Mouse (Mus musculus) cortical plate, adult 2 months (tissue): ENCODE results near the gene Acvr2a. TPM values are rescaled to one million over a fixed set of nuclear protein-coding genes. Genes with fewer than 3 reads are reported as not detected.

ENCODE experiments used
- H3K27ac ChIP-seq: fragments of 200-500 bp; 2 replicates; pipeline ENCODE4 v1.5.1; 2012; ENCODE audit warnings: low read length, control low read depth, inconsistent platforms; ENCODE audit not compliant: insufficient read depth
- H3K4me1 ChIP-seq: fragments of 200-500 bp; 2 replicates; pipeline ENCODE4 v1.6.1; 2011; ENCODE audit warnings: low read length; ENCODE audit not compliant: control insufficient read depth, insufficient read depth
- H3K4me3 ChIP-seq: fragments of 200-500 bp; 2 replicates; pipeline ENCODE4 v1.5.1; 2011; ENCODE audit warnings: mild to moderate bottlenecking, low read length, control low read depth; ENCODE audit not compliant: insufficient read depth
- CTCF ChIP-seq: fragments of 200-500 bp; IDR thresholded peaks from 2 replicates; pipeline ENCODE4 v1.5.1; 2011; ENCODE audit warnings: mild to moderate bottlenecking, control low read depth, low read length; ENCODE audit not compliant: insufficient read depth; ENCODE audit errors: extremely low read depth
- POLR2A ChIP-seq: fragments of 200-500 bp; IDR thresholded peaks from 2 replicates; pipeline ENCODE4 v1.6.1; 2011; ENCODE audit warnings: mild to moderate bottlenecking, low read length, control low read depth; ENCODE audit not compliant: insufficient read depth; ENCODE audit errors: extremely low read depth
- polyA plus RNA-seq: library from polyadenylated mRNA; depleted of rRNA; stranded (reverse); fragments of >200 nt; gene quantifications from 2 replicates; pipeline ENCODE4 v1.2.3, GENCODE M21; 2012; rRNA removed

The Acvr2a gene
- polyA plus RNA-seq, result 20.1 and 20.5 TPM in 2 replicates

GRCm38 (mm10) chr2:48813371-48814222 lies at the start of gene Acvr2a:
Gene Acvr2a, plus strand, starts transcription at chr2:48814109.
- Histone ChIP-seq H3K4me1 (peaks cover 2% of the 10 kb centered on the region; the same call in 1 of the 2 replicates), H3K4me3 (peak within 1 kb of the TSS; percentile 95), H3K27ac (peak within 1 kb of the TSS; percentile 98)
- no peak for TF ChIP-seq CTCF
- TF ChIP-seq POLR2A, result no peak

DNA sequence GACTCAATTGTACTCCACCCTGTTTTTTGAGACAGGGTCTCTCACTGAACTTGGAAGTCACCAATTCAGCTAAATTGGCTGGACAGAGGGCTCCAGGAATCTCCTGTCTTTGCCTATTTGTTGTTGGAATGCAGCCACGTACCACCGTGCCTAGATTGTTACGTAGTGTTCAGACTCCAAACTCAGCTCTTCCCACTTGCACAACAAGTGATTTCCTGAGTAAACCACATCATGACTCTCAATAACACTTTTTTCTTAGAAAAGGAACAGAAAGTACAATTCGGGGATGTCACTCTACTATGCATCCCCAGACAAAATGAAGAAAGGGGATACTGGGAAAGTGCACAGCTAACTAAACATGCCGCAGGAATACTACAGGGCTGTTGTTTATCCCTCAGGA lies 47.4 kb upstream of the Acvr2a start:
- TF ChIP-seq CTCF (no peak), POLR2A (no peak)
- Histone ChIP-seq H3K27ac (no peak overlapping the region), H3K4me1 (no peaks in the 10 kb centered on the region; the same call in 1 of the 2 replicates), H3K4me3 (no peak overlapping the region)

- Histone ChIP-seq H3K4me1 (no peaks in the 10 kb centered on the region; the same call in 1 of the 2 replicates), H3K27ac (no peak overlapping the region), H3K4me3 (no peak overlapping the region)
- TF ChIP-seq POLR2A, result no peak
- TF ChIP-seq CTCF, result no peak
These were observed 46.1 kb upstream of the Acvr2a start for GRCm38 (mm10) chr2:48767778-48768177.

- Histone ChIP-seq H3K27ac (no peak overlapping the region), H3K4me1 (no peaks in the 10 kb centered on the region; the same call in 1 of the 2 replicates), H3K4me3 (no peak overlapping the region)
- TF ChIP-seq POLR2A (no peak), CTCF (no peak)
These were observed 45.7 kb upstream of the Acvr2a start for GRCm38 (mm10) chr2:48768219-48768618.

DNA sequence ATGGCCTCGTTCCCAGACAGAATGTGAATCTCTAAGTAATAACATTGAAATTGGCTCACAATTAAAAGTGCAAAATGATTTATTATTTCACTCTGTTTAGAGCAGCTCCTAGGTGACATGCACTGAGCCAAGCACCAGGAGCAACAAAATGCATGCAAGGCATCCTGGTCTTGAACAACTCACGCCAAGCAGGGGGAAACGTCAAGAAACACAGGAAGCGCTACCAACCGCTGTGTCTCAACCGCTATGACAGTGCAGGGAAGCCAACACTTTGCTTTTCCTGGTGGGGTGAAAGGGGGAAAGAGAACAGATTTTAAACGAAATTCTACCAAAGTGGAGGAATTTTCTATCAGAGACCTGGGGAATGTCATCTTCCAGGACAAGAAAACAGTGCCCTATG lies 43.8 kb upstream of the Acvr2a start:
- Histone ChIP-seq H3K4me1 (no peaks in the 10 kb centered on the region; the same call in 1 of the 2 replicates), H3K27ac (no peak overlapping the region), H3K4me3 (no peak overlapping the region)
- no peak for TF ChIP-seq CTCF
- TF ChIP-seq POLR2A, result no peak

DNA sequence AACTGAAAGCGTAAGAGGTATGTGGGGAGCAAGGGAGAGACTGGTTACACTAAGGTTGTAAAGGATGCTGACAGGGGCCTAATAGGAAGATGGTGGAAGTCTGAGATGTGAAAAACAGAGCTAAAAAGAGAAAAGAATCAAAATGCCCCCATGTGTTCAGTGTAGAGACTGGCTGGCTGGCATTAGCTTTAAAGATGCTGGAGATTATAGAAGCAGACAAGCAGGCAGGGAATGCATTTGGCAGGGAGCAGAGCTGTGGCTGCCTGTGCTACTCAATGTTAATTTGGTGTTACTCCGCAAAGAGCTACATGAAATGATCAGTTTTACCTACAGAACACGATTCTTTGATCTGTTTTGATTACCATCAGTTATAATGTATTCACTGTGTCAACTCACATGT lies 43.3 kb upstream of the Acvr2a start:
- Histone ChIP-seq H3K27ac (no peak overlapping the region), H3K4me1 (no peaks in the 10 kb centered on the region; the same call in 1 of the 2 replicates), H3K4me3 (no peak overlapping the region)
- TF ChIP-seq CTCF, result no peak
- TF ChIP-seq POLR2A, result no peak

DNA sequence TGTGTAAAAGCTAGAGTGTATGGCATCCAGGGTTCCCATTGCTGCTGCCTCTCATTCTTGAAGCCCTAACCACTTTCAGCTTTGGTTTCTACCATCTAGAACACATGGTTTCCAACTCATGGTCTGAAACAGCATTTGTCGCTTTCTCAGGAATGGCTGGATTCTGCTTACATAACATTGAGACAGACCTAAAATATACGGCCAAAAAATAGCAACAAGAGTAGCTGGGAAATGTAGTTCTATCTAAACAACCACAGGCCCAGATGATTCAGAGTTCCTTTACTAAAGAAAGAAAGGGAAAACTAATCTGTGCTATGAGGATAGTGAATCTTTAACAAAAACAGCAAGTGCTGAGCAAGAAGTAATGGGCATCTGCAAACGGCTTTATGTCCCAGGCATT lies 38.6 kb upstream of the Acvr2a start:
- Histone ChIP-seq H3K4me1 (no peaks in the 10 kb centered on the region), H3K4me3 (no peak overlapping the region), H3K27ac (0 out of 2 replicates have a peak overlapping the region, but pooled peaks have one; percentile 46)
- TF ChIP-seq CTCF (no peak), POLR2A (no peak)

GRCm38 (mm10) chr2:48788901-48789300 lies 25.0 kb upstream of the Acvr2a start:
- H3K4me1 ChIP-seq, result no peaks in the 10 kb centered on the region
- no peak overlapping the region for H3K4me3 ChIP-seq
- TF ChIP-seq CTCF (no peak), POLR2A (no peak)
- no peak overlapping the region for H3K27ac ChIP-seq

DNA sequence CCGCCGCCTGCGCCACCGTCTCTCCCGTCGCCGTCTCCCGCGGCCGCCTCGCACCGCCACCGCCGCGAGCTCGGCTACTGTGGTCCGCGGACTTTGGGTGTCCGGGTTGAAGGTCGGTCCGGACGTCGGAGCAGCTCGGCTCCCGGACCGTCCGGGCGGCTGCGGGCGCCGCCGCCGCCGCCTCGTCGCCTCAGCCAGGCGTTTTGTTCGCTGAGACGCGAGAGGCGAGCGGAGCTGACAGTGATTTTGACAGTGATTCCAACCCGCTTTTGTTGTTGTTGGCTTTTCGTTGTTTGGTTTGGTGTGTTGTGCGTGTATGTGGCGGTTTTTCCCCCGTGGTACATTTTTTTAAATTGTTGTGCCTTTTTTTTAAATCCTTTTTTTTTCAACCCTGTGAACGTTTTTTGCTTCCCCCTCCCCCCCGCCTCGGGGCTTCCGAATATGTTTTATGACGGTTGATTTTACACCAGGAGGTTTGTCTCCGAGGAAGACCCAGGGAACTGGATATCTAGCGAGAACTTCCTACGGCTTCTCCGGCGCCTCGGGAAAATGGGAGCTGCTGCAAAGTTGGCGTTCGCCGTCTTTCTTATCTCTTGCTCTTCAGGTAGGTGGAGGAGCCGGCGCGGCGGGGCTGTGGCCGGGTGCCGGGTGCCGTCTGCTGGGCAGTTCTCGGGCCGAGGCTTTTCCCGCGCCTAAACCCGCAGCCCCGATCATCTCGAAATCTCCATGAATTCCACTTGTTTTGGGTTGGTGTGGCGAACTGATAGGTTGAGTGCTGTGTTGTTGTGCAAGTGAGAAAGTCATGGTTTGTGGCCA lies 522 bp downstream of the Acvr2a start:
- peak overlapping the region; percentile 95 for H3K4me3 ChIP-seq
- TF ChIP-seq CTCF (no peak), POLR2A (0 out of 2 replicates have a peak, but pooled peaks have one; percentile 29)
- H3K4me1 ChIP-seq, result peaks cover 2% of the 10 kb centered on the region; the same call in 1 of the 2 replicates
- H3K27ac ChIP-seq, result peak overlapping the region; percentile 98

DNA sequence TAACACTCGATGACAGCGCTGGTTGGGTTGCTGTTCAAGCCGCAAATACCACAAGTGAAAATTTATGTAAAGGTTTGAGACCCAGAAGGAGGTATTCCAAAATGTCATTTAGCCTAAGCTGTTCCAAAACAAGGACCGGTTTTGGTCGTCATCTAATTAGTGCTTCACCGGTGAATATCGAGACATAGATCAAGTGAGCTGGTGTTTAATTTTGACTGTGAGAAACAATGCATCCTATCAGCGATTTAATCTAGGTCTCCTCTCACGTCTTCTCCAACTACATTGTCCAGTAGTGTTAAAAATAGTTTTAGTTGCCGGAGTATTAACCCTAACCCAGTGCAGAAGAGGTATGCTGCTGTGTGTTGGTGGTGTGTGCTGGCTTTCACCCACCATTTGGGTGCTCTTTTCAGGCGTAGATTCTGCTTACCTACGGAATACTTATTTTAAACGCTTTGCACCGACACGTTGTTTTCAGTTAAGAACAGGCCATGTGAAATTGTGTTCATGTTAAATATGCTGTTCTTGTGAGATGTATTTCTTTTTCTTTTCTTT lies 1.2 kb downstream of the Acvr2a start:
- TF ChIP-seq CTCF, result no peak
- TF ChIP-seq POLR2A, result no peak
- peaks cover 2% of the 10 kb centered on the region; the same call in 1 of the 2 replicates for H3K4me1 ChIP-seq
- peak overlapping the region; percentile 95 for H3K4me3 ChIP-seq
- H3K27ac ChIP-seq, result peak overlapping the region; percentile 98
